Mouse (Mus musculus) kidney, embryonic 15.5 days (tissue): ENCODE measurements around the gene Snrpd2. TPM values are rescaled to one million over a fixed set of nuclear protein-coding genes. Genes with fewer than 3 reads are reported as not detected.
"Not testable (repeated sequence)": the region's sequence is repeated elsewhere in the genome, so short reads cannot be mapped to it uniquely, and the experiment has no call there.

Source experiments
- ATAC-seq: fragments of 200-750 bp; cut with Nextera tagmentation; replicated peaks from 2 replicates; pipeline ENCODE4 v1.8.0; 2017; ENCODE audit warnings: moderate TSS enrichment; ENCODE audit not compliant: low FRiP score
- H3K27ac ChIP-seq: fragments of 300-500 bp; sonication (generic); 2 replicates; pipeline ENCODE4 v1.5.1; 2015; ENCODE audit warnings: mild to moderate bottlenecking, inconsistent platforms
- H3K27me3 ChIP-seq: fragments of 300-500 bp; sonication (generic); 2 replicates; pipeline ENCODE4 v1.6.1; 2015; ENCODE audit warnings: inconsistent platforms
- H3K36me3 ChIP-seq: fragments of 300-500 bp; sonication (generic); 2 replicates; pipeline ENCODE4 v1.6.1; 2015; ENCODE audit warnings: inconsistent platforms
- H3K4me1 ChIP-seq: fragments of 300-500 bp; sonication (generic); 2 replicates; pipeline ENCODE4 v1.6.1; 2015; ENCODE audit warnings: inconsistent platforms
- H3K4me2 ChIP-seq: fragments of 300-500 bp; sonication (generic); 2 replicates; pipeline ENCODE4 v1.6.1; 2015; ENCODE audit warnings: moderate library complexity, mild to moderate bottlenecking, inconsistent platforms
- H3K4me3 ChIP-seq: fragments of 300-500 bp; sonication (generic); replicated peaks from 2 replicates; pipeline ENCODE4 v1.5.1; 2015; ENCODE audit warnings: mild to moderate bottlenecking, inconsistent platforms
- H3K9ac ChIP-seq: fragments of 300-500 bp; sonication (generic); 2 replicates; pipeline ENCODE4 v1.6.1; 2015; ENCODE audit warnings: mild to moderate bottlenecking, inconsistent platforms
- H3K9me3 ChIP-seq: fragments of 300-500 bp; sonication (generic); replicated peaks from 2 replicates; pipeline ENCODE4 v1.6.1; 2016; ENCODE audit warnings: inconsistent platforms
- WGBS: fragments of 180-500 bp; shearing (Covaris S2); methylation state at CpG from one replicate; pipeline ENCODE4 v1.1.7; 2015; ENCODE audit warnings: mixed read lengths; 5-methylcytosine and 5-hydroxymethylcytosine counted together
- polyA plus RNA-seq: library from polyadenylated mRNA; unstranded; fragments of >200 nt; fragmentation: Nextera tagmentation; extraction: Ambion mirVana; gene quantifications from 2 replicates; pipeline ENCODE4 v1.2.1, GENCODE M21; 2015

Gene Snrpd2
- polyA plus RNA-seq, 1 experiment from 2014 or later: 157 TPM

DNA sequence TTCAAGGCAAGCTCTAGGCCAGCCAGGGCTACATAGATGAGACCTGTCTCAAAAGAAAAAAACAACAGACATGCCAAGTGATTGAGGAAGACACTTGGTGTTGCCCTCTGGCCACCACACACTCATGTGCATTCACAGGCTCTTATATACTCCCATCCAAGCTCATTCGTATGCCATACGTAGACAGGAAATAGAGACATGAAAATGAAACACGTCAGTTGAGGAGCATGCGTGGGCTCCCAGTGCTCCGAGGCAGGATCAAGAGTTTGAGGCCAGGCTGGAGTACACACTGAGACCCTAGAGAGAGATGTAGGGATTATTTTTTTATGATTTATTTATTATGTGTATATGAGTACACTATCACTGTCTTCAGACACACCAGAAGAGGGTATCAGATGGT lies 20.1 kb upstream of the Snrpd2 start:
- no peak overlapping the region for H3K4me3 ChIP-seq
- H3K4me1 ChIP-seq: peaks cover 22% of the 10 kb centered on the region
- H3K9ac ChIP-seq: no peak overlapping the region
- H3K27ac ChIP-seq: no peak overlapping the region
- no peak overlapping the region for H3K4me2 ChIP-seq
- H3K36me3 ChIP-seq: peaks cover 15% of the 10 kb centered on the region
- no peaks in the 10 kb centered on the region for H3K9me3 ChIP-seq
- H3K27me3 ChIP-seq: no peaks in the 10 kb centered on the region
- WGBS: 92% methylated on average over 5 of the region's 5 CpGs
- ATAC-seq: no peak

DNA sequence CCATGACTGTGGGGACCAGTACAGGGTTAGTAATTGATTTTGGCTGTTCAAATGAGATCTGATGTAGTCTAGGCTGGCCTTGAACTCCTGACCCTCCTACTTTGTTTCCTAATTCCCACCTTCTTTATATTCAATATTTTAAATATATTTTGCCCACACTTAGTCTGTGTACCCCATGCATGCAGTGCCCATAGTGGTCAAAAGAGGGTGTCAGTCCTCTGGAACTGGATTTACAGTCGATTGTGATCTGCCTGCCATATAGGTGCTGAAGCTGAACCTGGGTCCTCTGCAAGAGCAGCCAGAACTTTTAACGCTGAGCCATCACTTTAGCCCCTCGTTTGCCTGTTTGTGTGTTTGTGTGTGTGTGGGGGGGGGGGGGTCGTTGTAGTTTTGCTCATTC lies 18.9 kb upstream of the Snrpd2 start:
- Histone ChIP-seq H3K27ac (peak overlapping the region; percentile 90), H3K4me2 (peak overlapping the region; percentile 71), H3K9ac (no peak overlapping the region), H3K9me3 (no peaks in the 10 kb centered on the region), H3K4me1 (peaks cover 18% of the 10 kb centered on the region), H3K4me3 (peak overlapping the region; percentile 50), H3K36me3 (peaks cover 24% of the 10 kb centered on the region), H3K27me3 (no peaks in the 10 kb centered on the region)
- ATAC-seq: no peak
- WGBS: 26% methylated on average over 4 of the region's 4 CpGs

DNA sequence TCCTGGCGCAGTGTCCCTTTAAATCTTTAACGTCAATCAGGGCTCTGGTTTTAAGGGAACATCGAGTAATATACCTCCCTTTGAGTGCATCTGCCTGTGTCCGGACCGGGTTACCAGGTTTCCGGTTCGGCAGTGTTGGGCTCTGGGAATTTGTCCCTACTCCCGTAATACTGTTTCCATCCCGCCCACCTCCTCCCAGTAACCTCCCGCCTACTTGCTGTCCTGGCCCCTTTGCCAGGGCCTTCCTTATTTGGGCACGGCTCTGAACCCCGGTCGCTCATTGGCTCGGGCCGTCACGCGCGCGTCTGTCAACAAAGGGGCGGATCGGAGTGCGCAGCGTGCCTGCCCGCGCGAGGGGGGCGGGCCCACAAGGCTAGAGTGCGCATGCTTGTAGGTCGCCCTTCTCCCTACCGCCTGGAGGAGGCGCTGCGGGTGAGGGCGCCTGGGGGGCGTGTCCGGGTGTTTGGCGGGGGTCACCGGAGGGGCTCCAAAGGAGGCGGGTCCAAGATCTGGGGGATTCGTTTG lies 18.1 kb upstream of the Snrpd2 start:
- Histone ChIP-seq H3K4me1 (peaks cover 18% of the 10 kb centered on the region), H3K27me3 (no peaks in the 10 kb centered on the region), H3K4me3 (peak overlapping the region; percentile 50), H3K9me3 (no peaks in the 10 kb centered on the region), H3K4me2 (peak overlapping the region; percentile 71), H3K36me3 (peaks cover 29% of the 10 kb centered on the region), H3K27ac (peak overlapping the region; percentile 90), H3K9ac (peak overlapping the region; percentile 43)
- peak; percentile 98 for ATAC-seq
- under 1% methylated on average over 39 of the region's 39 CpGs for WGBS

DNA sequence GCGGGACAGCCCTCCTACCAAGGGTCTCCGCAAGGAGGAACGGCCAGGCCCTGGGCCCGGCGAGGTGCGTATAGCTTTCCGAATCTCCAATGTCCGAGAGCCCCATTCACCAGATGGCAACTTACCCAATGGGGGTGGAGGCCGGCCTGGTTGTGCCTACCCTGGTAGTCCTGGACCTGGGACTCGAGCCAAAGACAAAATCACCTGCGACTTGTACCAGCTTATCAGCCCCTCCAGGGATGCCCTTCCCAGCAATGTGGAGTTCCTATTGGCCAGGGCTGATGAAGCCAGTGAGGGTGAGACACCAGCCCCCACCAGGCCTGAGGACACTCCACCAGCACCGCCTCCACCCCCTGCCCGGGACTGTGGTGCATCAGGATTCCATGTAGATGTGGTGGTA lies 13.4 kb upstream of the Snrpd2 start:
- WGBS: 94% methylated on average over 13 of the region's 13 CpGs
- ATAC-seq: no peak
- H3K9me3 ChIP-seq: no peaks in the 10 kb centered on the region
- peaks cover 6% of the 10 kb centered on the region; the same call in 1 of the 2 replicates for H3K4me1 ChIP-seq
- no peak overlapping the region for H3K4me2 ChIP-seq
- no peak overlapping the region for H3K27ac ChIP-seq
- H3K27me3 ChIP-seq: no peaks in the 10 kb centered on the region
- peaks cover 69% of the 10 kb centered on the region for H3K36me3 ChIP-seq
- no peak overlapping the region for H3K9ac ChIP-seq
- no peak overlapping the region for H3K4me3 ChIP-seq

DNA sequence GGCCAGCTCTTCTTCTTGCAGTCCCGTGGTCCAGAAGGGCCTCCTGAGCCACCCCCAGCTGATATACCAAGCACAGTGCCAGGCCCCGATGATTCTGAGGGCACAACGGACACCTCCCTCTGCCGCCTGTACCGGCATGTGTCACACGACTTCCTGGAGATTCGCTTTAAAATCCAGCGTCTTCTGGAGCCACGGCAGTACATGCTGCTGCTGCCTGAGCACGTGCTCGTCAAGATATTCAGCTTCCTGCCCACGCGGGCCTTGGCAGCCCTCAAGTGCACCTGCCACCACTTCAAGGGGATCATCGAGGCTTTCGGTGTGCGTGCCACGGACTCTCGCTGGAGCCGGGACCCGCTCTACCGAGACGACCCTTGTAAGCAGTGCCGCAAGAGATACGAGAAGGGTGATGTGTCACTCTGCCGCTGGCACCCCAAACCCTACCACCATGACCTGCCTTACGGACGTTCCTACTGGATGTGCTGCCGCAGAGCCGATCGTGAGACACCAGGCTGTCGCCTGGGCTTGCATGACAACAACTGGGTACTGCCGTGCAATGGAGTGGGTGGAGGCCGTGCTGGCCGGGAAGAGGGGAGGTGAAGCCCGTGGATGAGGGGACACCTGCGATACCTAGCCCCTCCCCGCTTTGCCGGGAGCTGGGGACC lies 12.7 kb upstream of the Snrpd2 start:
- H3K4me3 ChIP-seq: no peak overlapping the region
- no peaks in the 10 kb centered on the region for H3K27me3 ChIP-seq
- no peak overlapping the region for H3K9ac ChIP-seq
- H3K9me3 ChIP-seq: no peaks in the 10 kb centered on the region
- H3K4me2 ChIP-seq: no peak overlapping the region
- H3K4me1 ChIP-seq: peaks cover 3% of the 10 kb centered on the region; the same call in 1 of the 2 replicates
- H3K36me3 ChIP-seq: peaks cover 72% of the 10 kb centered on the region
- 91% methylated on average over 38 of the region's 38 CpGs for WGBS
- no peak overlapping the region for H3K27ac ChIP-seq
- no peak for ATAC-seq

DNA sequence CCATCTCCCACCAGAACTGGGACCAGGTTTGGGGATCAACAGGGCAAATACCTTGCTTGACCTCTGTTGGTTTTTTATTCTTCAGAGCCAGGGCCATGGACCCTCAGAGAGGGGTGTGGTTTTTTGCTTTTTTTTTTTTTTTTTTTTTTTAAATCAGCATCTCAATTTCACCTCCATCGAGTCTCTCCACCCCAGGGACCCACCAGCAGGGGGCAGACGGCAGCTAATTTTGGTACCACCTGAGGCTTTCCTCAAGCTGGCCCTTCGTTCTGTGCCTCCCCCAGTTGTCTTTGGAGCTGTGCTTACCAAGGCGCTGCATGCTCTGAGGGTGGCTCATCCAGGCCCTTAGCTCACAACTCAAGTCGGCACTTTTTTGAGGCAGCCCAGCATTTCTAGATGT lies 12.1 kb upstream of the Snrpd2 start:
- H3K4me3 ChIP-seq: no peak overlapping the region
- ATAC-seq: no peak
- peaks cover 72% of the 10 kb centered on the region for H3K36me3 ChIP-seq
- H3K4me2 ChIP-seq: no peak overlapping the region
- no peaks in the 10 kb centered on the region for H3K27me3 ChIP-seq
- H3K9me3 ChIP-seq: no peaks in the 10 kb centered on the region
- no peak overlapping the region for H3K27ac ChIP-seq
- H3K9ac ChIP-seq: no peak overlapping the region
- H3K4me1 ChIP-seq: no peaks in the 10 kb centered on the region
- 43% methylated on average over 5 of the region's 5 CpGs for WGBS

DNA sequence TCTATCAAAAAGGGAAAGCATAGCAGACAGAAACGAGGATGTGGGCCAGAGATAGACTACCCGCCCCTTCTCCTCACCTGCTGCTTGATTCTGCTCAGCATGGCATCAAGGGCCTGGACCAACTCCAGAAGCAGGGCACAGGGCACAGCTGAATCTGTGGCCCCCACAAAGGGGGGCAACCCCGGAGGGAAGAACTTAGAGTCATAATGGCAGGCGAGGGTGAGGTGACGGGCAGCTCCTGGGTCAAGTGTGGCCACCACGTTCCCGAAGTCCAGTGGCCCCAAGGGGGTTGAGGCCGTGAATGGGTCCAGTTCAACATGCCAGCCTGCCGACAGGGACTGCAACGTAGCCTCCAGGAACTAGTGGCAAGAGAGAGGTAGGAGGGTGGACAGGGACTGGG lies 2.7 kb upstream of the Snrpd2 start:
- WGBS: 85% methylated on average over 10 of the region's 10 CpGs

DNA sequence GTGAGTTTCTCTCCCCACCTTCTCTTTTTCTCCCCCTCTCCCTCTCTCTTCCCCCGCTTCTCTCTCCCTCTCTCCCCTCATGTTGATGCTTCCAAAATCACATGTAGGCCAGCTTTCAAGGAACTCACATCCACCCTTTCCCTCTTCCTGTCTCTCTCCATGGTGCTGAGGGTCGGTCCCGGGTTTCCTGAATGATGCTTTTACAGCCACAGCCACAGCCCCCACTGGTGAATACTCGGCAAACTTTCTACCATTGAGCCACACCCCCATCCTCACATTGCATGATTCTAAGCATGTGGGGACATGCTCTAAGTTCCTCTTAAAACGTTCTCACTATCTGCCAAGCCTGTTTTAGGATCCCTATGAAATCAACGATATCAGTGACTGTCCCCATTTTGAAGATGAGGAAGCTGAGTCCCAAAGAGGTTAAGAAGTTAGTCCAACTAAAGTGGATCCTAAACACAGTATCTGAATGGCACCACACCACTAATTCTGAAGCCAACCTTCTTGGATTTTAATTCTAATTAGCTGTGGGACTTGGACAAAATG lies 2.0 kb upstream of the Snrpd2 start:
- H3K36me3 ChIP-seq: peaks cover 31% of the 10 kb centered on the region
- WGBS: 46% methylated on average over 6 of the region's 6 CpGs
- H3K4me1 ChIP-seq: peaks cover 27% of the 10 kb centered on the region
- H3K27ac ChIP-seq: no peak overlapping the region
- no peaks in the 10 kb centered on the region for H3K27me3 ChIP-seq
- no peak overlapping the region for H3K9ac ChIP-seq
- no peak for ATAC-seq
- peak overlapping the region; percentile 91 for H3K4me2 ChIP-seq
- peak overlapping the region; percentile 67; the same call in 1 of the 2 replicates for H3K4me3 ChIP-seq
- no peaks in the 10 kb centered on the region for H3K9me3 ChIP-seq

More for the DNA sequence above, 2.7 kb upstream of the Snrpd2 start:
- peaks cover 23% of the 10 kb centered on the region for H3K36me3 ChIP-seq
- no peak for ATAC-seq
- H3K4me1 ChIP-seq: peaks cover 27% of the 10 kb centered on the region
- no peak overlapping the region for H3K4me3 ChIP-seq
- H3K9ac ChIP-seq: no peak overlapping the region
- H3K27me3 ChIP-seq: no peaks in the 10 kb centered on the region
- H3K4me2 ChIP-seq: no peak overlapping the region
- H3K27ac ChIP-seq: no peak overlapping the region
- no peaks in the 10 kb centered on the region for H3K9me3 ChIP-seq

DNA sequence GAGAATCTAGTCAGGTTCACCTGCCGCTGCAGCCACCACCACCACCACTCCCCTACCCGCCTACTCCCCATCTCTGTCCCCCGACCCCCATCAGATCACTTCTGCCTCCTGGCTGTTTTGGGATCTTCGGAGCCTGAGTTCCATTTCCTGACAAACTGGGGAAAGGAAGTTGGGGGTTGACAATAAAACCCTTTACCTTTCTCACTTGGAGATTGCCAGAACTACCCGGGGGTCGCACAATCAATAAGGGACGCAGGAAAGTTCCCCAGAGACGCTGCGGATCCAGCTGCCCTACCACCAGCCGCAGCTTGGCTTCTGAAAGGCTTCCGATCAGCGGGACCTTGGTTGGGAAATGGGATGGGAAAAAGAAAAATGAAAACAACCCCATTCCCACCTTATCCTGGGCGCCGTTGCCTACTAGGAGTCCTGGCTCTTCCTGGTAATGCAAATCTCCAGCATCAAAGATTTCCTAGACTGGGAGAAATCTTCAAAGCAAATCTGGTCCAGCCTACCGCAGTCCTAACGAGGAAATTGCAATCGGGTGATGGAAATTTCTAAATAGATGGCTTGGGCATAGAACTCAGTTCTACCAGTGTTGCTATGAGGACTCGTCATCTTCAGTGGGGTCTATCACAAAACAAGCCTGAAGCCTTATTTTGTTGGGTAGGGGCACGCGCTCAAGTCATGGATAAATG lies 1.2 kb upstream of the Snrpd2 start:
- Histone ChIP-seq H3K4me2 (peak overlapping the region; percentile 91), H3K4me1 (peaks cover 27% of the 10 kb centered on the region), H3K36me3 (peaks cover 39% of the 10 kb centered on the region), H3K27ac (peak overlapping the region; percentile 81), H3K4me3 (peak overlapping the region; percentile 67), H3K9me3 (no peaks in the 10 kb centered on the region), H3K27me3 (no peaks in the 10 kb centered on the region), H3K9ac (peak overlapping the region; percentile 65)
- no peak for ATAC-seq
- WGBS: 10% methylated on average over 20 of the region's 20 CpGs

DNA sequence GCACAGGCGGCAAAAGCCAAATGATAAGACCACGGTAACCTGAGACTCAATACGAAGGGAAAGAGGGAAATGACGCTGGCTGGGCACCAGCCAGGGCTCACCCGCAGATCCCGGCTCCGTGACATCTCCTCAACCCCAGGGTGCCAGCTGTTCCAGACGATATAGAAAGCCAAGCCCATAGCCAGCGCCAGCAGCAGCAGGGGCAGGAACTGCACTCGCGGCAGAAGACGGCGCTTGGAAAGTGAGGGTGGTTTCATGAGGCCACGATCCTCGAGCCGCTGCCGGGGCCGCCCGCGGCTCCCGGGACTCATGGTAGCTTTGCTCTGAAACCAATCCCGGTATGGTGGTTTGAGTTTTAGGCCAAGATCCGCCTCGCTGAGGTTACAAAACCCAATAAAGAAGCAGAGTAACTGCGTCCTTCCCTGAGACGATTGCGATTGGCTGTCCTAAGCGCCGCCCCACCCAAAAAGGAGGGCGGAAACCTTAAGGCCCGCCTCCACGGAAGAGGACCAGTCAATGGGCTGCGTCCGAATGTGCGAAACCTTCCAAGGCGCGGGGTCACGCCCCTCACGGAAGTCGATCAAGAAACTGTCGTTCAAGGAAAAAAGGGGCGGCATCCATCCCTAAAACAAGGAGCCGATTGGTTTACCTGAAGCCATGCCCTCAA lies 514 bp upstream of the Snrpd2 start, which contains the start of gene Qpctl:
Qpctl (minus strand) TSS at position 417 of the 667 bp plus-strand sequence.
- H3K4me3 ChIP-seq: peak within 1 kb of the TSS; percentile 67
- H3K9me3 ChIP-seq: no peaks in the 10 kb centered on the region
- H3K4me1 ChIP-seq: peaks cover 27% of the 10 kb centered on the region
- H3K27ac ChIP-seq: peak within 1 kb of the TSS; percentile 82
- ATAC-seq: peak; percentile 97
- H3K4me2 ChIP-seq: peak within 1 kb of the TSS; percentile 91
- H3K9ac ChIP-seq: peak within 1 kb of the TSS; percentile 87
- H3K27me3 ChIP-seq: no peaks in the 10 kb centered on the region
- WGBS: under 1% methylated on average over 43 of the region's 43 CpGs
- H3K36me3 ChIP-seq: peaks cover 46% of the 10 kb centered on the region

DNA sequence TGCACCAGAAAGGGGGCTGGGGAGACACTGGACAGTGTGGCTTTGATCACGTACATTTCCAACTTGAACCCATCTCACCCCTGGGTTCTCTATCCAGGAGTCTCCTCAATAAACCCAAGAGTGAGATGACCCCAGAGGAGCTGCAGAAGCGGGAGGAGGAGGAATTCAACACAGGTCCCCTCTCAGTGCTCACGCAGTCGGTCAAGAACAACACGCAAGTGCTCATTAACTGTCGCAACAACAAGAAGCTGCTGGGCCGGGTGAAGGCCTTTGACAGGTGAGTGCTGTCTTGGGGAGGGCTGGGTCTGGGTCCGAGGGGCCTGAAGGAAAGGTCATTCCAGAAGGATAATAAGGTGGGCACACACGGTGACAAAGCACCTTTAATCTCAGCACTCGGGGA lies 1.6 kb downstream of the Snrpd2 start:
- WGBS: 86% methylated on average over 10 of the region's 10 CpGs
- Histone ChIP-seq H3K4me2 (peak overlapping the region; percentile 91), H3K4me1 (peaks cover 33% of the 10 kb centered on the region), H3K36me3 (peaks cover 38% of the 10 kb centered on the region), H3K4me3 (peak overlapping the region; percentile 67; the same call in 1 of the 2 replicates)
- not testable (repeated sequence) for H3K9ac ChIP-seq, H3K27ac ChIP-seq, ATAC-seq, H3K9me3 ChIP-seq, H3K27me3 ChIP-seq
